Mouse (Mus musculus) hindbrain, embryonic 11.5 days (tissue): Measurements from ENCODE around the gene Tmem132d. TPM values are rescaled to one million over a fixed set of nuclear protein-coding genes. Genes with fewer than 3 reads are reported as not detected.

ENCODE experiments used
- ATAC-seq: fragments of 200-750 bp; cut with Nextera tagmentation; 2 replicates; pipeline ENCODE4 v1.8.0; 2017; ENCODE audit warnings: mild to moderate bottlenecking, moderate TSS enrichment, moderate library complexity; ENCODE audit not compliant: low FRiP score
- DNase-seq: peaks from one replicate; pipeline ENCODE4 v3.0.0-alpha.2; 2015; ENCODE audit warnings: low spot score
- H3K27ac ChIP-seq: fragments of 300-500 bp; sonication (generic); 2 replicates; pipeline ENCODE4 v1.5.1; 2014; ENCODE audit warnings: mild to moderate bottlenecking, low read depth, low read length
- H3K27me3 ChIP-seq: fragments of 300-500 bp; sonication (generic); 2 replicates; pipeline ENCODE4 v1.6.1; 2014; ENCODE audit warnings: mild to moderate bottlenecking, low read length, moderate library complexity, mixed read lengths; ENCODE audit not compliant: control insufficient read depth, insufficient read depth
- H3K36me3 ChIP-seq: fragments of 300-500 bp; sonication (generic); 2 replicates; pipeline ENCODE4 v1.6.1; 2014; ENCODE audit warnings: mild to moderate bottlenecking, low read length, moderate library complexity, mixed read lengths; ENCODE audit not compliant: control insufficient read depth, insufficient read depth
- H3K4me1 ChIP-seq: fragments of 300-500 bp; sonication (generic); replicated peaks from 2 replicates; pipeline ENCODE4 v1.6.1; 2014; ENCODE audit warnings: low read length, mixed read lengths; ENCODE audit not compliant: control insufficient read depth, insufficient read depth
- H3K4me2 ChIP-seq: fragments of 300-500 bp; sonication (generic); replicated peaks from 2 replicates; pipeline ENCODE4 v1.6.1; 2014; ENCODE audit warnings: mild to moderate bottlenecking, low read depth, low read length
- H3K4me3 ChIP-seq: fragments of 300-500 bp; sonication (generic); 2 replicates; pipeline ENCODE4 v1.5.1; 2014; ENCODE audit warnings: low read depth, low read length
- H3K9ac ChIP-seq: fragments of 300-500 bp; sonication (generic); 2 replicates; pipeline ENCODE4 v1.6.1; 2014; ENCODE audit warnings: low read depth, low read length
- H3K9me3 ChIP-seq: fragments of 300-500 bp; sonication (generic); 2 replicates; pipeline ENCODE4 v1.6.1; 2016; ENCODE audit warnings: low read length; ENCODE audit not compliant: control insufficient read depth
- WGBS: fragments of 180-500 bp; shearing (Covaris S2); extraction: QIAGEN DNeasy Blood & Tissue Kit; methylation state at CpG from one replicate; pipeline ENCODE4 v1.1.7; 2014; 5-methylcytosine and 5-hydroxymethylcytosine counted together
- polyA plus RNA-seq: library from polyadenylated mRNA; unstranded; fragments of >200 nt; fragmentation: Nextera tagmentation; extraction: Ambion mirVana; gene quantifications from 2 replicates; pipeline ENCODE4 v1.2.1, GENCODE M21; 2014

Tmem132d gene
- polyA plus RNA-seq, 1 experiment from 2014 or later = 0.63 TPM

- no peak for DNase-seq
- Histone ChIP-seq H3K4me2 (no peak overlapping the region), H3K27me3 (no peaks in the 10 kb centered on the region), H3K27ac (no peak overlapping the region), H3K9ac (no peak overlapping the region), H3K36me3 (no peaks in the 10 kb centered on the region), H3K9me3 (no peaks in the 10 kb centered on the region), H3K4me1 (no peaks in the 10 kb centered on the region), H3K4me3 (no peak overlapping the region)
- WGBS = 85% methylated on average over 4 of the region's 4 CpGs
- no peak for ATAC-seq
Measured at GRCm38 (mm10) chr5:128424636-128425035, 8.2 kb downstream of the Tmem132d start.

- H3K36me3 ChIP-seq = no peaks in the 10 kb centered on the region
- WGBS = 84% methylated on average over 2 of the region's 2 CpGs
- ATAC-seq (no peak), DNase-seq (no peak)
- H3K27ac ChIP-seq = no peak overlapping the region
- no peaks in the 10 kb centered on the region for H3K9me3 ChIP-seq
- H3K9ac ChIP-seq = no peak overlapping the region
- H3K4me3 ChIP-seq = no peak overlapping the region
- H3K4me2 ChIP-seq = no peak overlapping the region
- H3K4me1 ChIP-seq = no peaks in the 10 kb centered on the region
- no peaks in the 10 kb centered on the region for H3K27me3 ChIP-seq
Measured at GRCm38 (mm10) chr5:128424213-128424612, 8.7 kb downstream of the Tmem132d start.

- H3K4me2 ChIP-seq = no peak overlapping the region
- H3K9ac ChIP-seq = no peak overlapping the region
- H3K27me3 ChIP-seq = no peaks in the 10 kb centered on the region
- no peaks in the 10 kb centered on the region for H3K9me3 ChIP-seq
- ATAC-seq = no peak
- no peak overlapping the region for H3K4me3 ChIP-seq
- H3K27ac ChIP-seq = no peak overlapping the region
- H3K4me1 ChIP-seq = no peaks in the 10 kb centered on the region
- no peak for DNase-seq
- no peaks in the 10 kb centered on the region for H3K36me3 ChIP-seq
- whole genome bisulfite sequencing = 99% methylated on average over 2 of the region's 2 CpGs
Measured at GRCm38 (mm10) chr5:128422090-128422489, 10.8 kb downstream of the Tmem132d start.

GRCm38 (mm10) chr5:128418149-128418710 lies 14.6 kb downstream of the Tmem132d start:
- Histone ChIP-seq H3K9me3 (no peaks in the 10 kb centered on the region), H3K27me3 (no peaks in the 10 kb centered on the region), H3K4me3 (no peak overlapping the region), H3K36me3 (no peaks in the 10 kb centered on the region), H3K4me1 (no peaks in the 10 kb centered on the region), H3K27ac (no peak overlapping the region), H3K4me2 (no peak overlapping the region), H3K9ac (no peak overlapping the region)
- DNase-seq (no peak), ATAC-seq (no peak)
- 68% methylated on average over 11 of the region's 11 CpGs for WGBS

- Histone ChIP-seq H3K36me3 (no peaks in the 10 kb centered on the region), H3K4me1 (no peaks in the 10 kb centered on the region), H3K4me3 (no peak overlapping the region), H3K9me3 (no peaks in the 10 kb centered on the region), H3K27me3 (no peaks in the 10 kb centered on the region), H3K4me2 (no peak overlapping the region), H3K9ac (no peak overlapping the region), H3K27ac (no peak overlapping the region)
- 74% methylated on average over 8 of the region's 8 CpGs for WGBS
- no peak for DNase-seq
- no peak for ATAC-seq
Measured at GRCm38 (mm10) chr5:128414056-128414455, 18.8 kb downstream of the Tmem132d start.

GRCm38 (mm10) chr5:128412306-128412705 lies 20.6 kb downstream of the Tmem132d start:
- H3K9ac ChIP-seq = no peak overlapping the region
- H3K4me2 ChIP-seq = no peak overlapping the region
- H3K9me3 ChIP-seq = no peaks in the 10 kb centered on the region
- no peak overlapping the region for H3K27ac ChIP-seq
- no peaks in the 10 kb centered on the region for H3K27me3 ChIP-seq
- DNase-seq = no peak
- no peak for ATAC-seq
- no peaks in the 10 kb centered on the region for H3K4me1 ChIP-seq
- H3K36me3 ChIP-seq = no peaks in the 10 kb centered on the region
- no peak overlapping the region for H3K4me3 ChIP-seq
- 80% methylated on average over 6 of the region's 6 CpGs for WGBS

GRCm38 (mm10) chr5:128407546-128407945 lies 25.3 kb downstream of the Tmem132d start:
- no peak overlapping the region for H3K27ac ChIP-seq
- ATAC-seq (no peak), DNase-seq (no peak)
- WGBS = 81% methylated on average over 9 of the region's 9 CpGs
- no peaks in the 10 kb centered on the region for H3K9me3 ChIP-seq
- no peaks in the 10 kb centered on the region for H3K4me1 ChIP-seq
- H3K27me3 ChIP-seq = no peaks in the 10 kb centered on the region
- no peak overlapping the region for H3K4me3 ChIP-seq
- no peaks in the 10 kb centered on the region for H3K36me3 ChIP-seq
- no peak overlapping the region for H3K9ac ChIP-seq
- H3K4me2 ChIP-seq = no peak overlapping the region

- ATAC-seq (no peak), DNase-seq (no peak)
- no peak overlapping the region for H3K9ac ChIP-seq
- H3K4me1 ChIP-seq = no peaks in the 10 kb centered on the region
- WGBS = 91% methylated on average over 8 of the region's 8 CpGs
- H3K27ac ChIP-seq = no peak overlapping the region
- no peaks in the 10 kb centered on the region for H3K36me3 ChIP-seq
- no peak overlapping the region for H3K4me2 ChIP-seq
- H3K4me3 ChIP-seq = no peak overlapping the region
- H3K27me3 ChIP-seq = no peaks in the 10 kb centered on the region
- H3K9me3 ChIP-seq = no peaks in the 10 kb centered on the region
Measured at GRCm38 (mm10) chr5:128405071-128405470, 27.8 kb downstream of the Tmem132d start.

- H3K36me3 ChIP-seq = no peaks in the 10 kb centered on the region
- no peaks in the 10 kb centered on the region for H3K9me3 ChIP-seq
- WGBS = 86% methylated on average over 3 of the region's 3 CpGs
- ATAC-seq (no peak), DNase-seq (no peak)
- no peak overlapping the region for H3K4me3 ChIP-seq
- H3K4me1 ChIP-seq = no peaks in the 10 kb centered on the region
- H3K9ac ChIP-seq = no peak overlapping the region
- H3K4me2 ChIP-seq = no peak overlapping the region
- H3K27ac ChIP-seq = no peak overlapping the region
- H3K27me3 ChIP-seq = no peaks in the 10 kb centered on the region
Measured at GRCm38 (mm10) chr5:128404223-128404622, 28.7 kb downstream of the Tmem132d start.
